Mouse (Mus musculus) adrenal gland, adult 18-20 months (tissue): ENCODE measurements at regions not wholly inside any gene's neighbourhood (a gene's known extent, or its start where the extent isn't known, plus 50 kb on each side); places are given as distances from the start of the nearest gene placed in this dataset.

Experiments used
- DNase-seq, 2 experiments: peaks; one replicate each; pipeline ENCODE4 v3.0.0; 2021 to 2022; ENCODE audit warnings: low spot score in 2 of 2

- no peak for DNase-seq
Measured at GRCm38 (mm10) chr11:38058896-38059295, 823.1 kb upstream of the Tenm2 start.

GRCm38 (mm10) chr11:38036582-38036981 lies 800.8 kb upstream of the Tenm2 start:
- DNase-seq: no peak

GRCm38 (mm10) chr11:38034526-38035286 lies 798.9 kb upstream of the Tenm2 start:
- DNase-seq: no peak

- no peak for DNase-seq
Measured at GRCm38 (mm10) chr11:38021704-38022103, 785.9 kb upstream of the Tenm2 start.

- no peak for DNase-seq
Measured at GRCm38 (mm10) chr11:37978131-37978530, 742.4 kb upstream of the Tenm2 start.

- no peak for DNase-seq
Measured at GRCm38 (mm10) chr11:37936439-37937134, 700.8 kb upstream of the Tenm2 start.

- no peak for DNase-seq
Measured at GRCm38 (mm10) chr11:37913161-37913560, 677.4 kb upstream of the Tenm2 start.

- no peak for DNase-seq
Measured at GRCm38 (mm10) chr11:37904991-37905390, 669.2 kb upstream of the Tenm2 start.

GRCm38 (mm10) chr11:37897713-37898112 lies 661.9 kb upstream of the Tenm2 start:
- DNase-seq: no peak

- DNase-seq: no peak
Measured at GRCm38 (mm10) chr11:37882717-37883116, 647.0 kb upstream of the Tenm2 start.

GRCm38 (mm10) chr11:37837301-37837700 lies 601.5 kb upstream of the Tenm2 start:
- no peak for DNase-seq

GRCm38 (mm10) chr11:37830975-37831374 lies 595.2 kb upstream of the Tenm2 start:
- no peak for DNase-seq

- DNase-seq: no peak
Measured at GRCm38 (mm10) chr11:37806761-37807160, 571.0 kb upstream of the Tenm2 start.

- DNase-seq: no peak
Measured at GRCm38 (mm10) chr11:37798783-37799318, 563.1 kb upstream of the Tenm2 start.

- DNase-seq: no peak
Measured at GRCm38 (mm10) chr11:37772481-37773089, 536.8 kb upstream of the Tenm2 start.

GRCm38 (mm10) chr11:37770881-37771280 lies 535.1 kb upstream of the Tenm2 start:
- DNase-seq: no peak

- DNase-seq: no peak
Measured at GRCm38 (mm10) chr11:37768121-37768520, 532.4 kb upstream of the Tenm2 start.

- DNase-seq: no peak
Measured at GRCm38 (mm10) chr11:37735992-37736391, 500.2 kb upstream of the Tenm2 start.

GRCm38 (mm10) chr11:37735501-37735900 lies 499.7 kb upstream of the Tenm2 start:
- no peak for DNase-seq

GRCm38 (mm10) chr11:37696981-37697380 lies 461.2 kb upstream of the Tenm2 start:
- peak; percentile 21 to 24 for DNase-seq

- DNase-seq: no peak
Measured at GRCm38 (mm10) chr11:37678484-37679193, 442.9 kb upstream of the Tenm2 start.
